Comparison of ENCODE assay signal across 21 mouse cellular contexts in genomic region chr13:31326269-31326851, GRCm38 (mm10).
A peak's percentile ranks its signal among the peaks of the same experiment; 100 is the strongest.
DNase-seq lines count a peak whose midpoint lies in the region; ATAC-seq and TF ChIP-seq lines count a peak whose summit lies in the region.
"Had no signal": no experiment of that assay in that cellular context is flagged by ENCODE, and none has a peak within 500 bp of the region (broad histone marks: within the 10 kb centered on the region; RNA-seq: fewer than 3 reads in every experiment).

No protein-coding gene starts in this region.

- H3K27ac ChIP-seq in lung, postnatal 0 days (ENCODE audit: low read length) = no peak overlapping the region
- H3K27ac ChIP-seq in intestine, postnatal 0 days (ENCODE audit: low read depth, low read length) = no peak overlapping the region
- peak overlapping the region; percentile 87 for H3K27ac ChIP-seq in stomach, embryonic 16.5 days (ENCODE audit: low read length)
- H3K27ac ChIP-seq: embryonic facial prominence, embryonic 13.5 days; heart, embryonic 15.5 days; layer of hippocampus, adult 2 months; left cerebral cortex, adult 2 months; limb, embryonic 10.5 days; liver, embryonic 13.5 days; neural tube, embryonic 13.5 days had no signal

- TF ChIP-seq EP300 in lung, postnatal 0 days (IDR thresholded peaks at IDR 0.05) = no peak; the same call in 1 of the 2 replicates

- no peak for TF ChIP-seq CTCF in lung, postnatal 0 days (IDR thresholded peaks at IDR 0.05)
- TF ChIP-seq CTCF in intestine, postnatal 0 days (IDR thresholded peaks at IDR 0.05; ENCODE audit: low read depth) = no peak

- H3K4me3 ChIP-seq in lung, postnatal 0 days (ENCODE audit: low read depth, low read length) = no peak overlapping the region
- no peak overlapping the region for H3K4me3 ChIP-seq in intestine, postnatal 0 days (ENCODE audit: low read depth, low read length)
- H3K4me3 ChIP-seq in stomach, embryonic 16.5 days (replicated peaks; ENCODE audit: low read length) = no peak overlapping the region
- H3K4me3 ChIP-seq: embryonic facial prominence, embryonic 13.5 days; heart, embryonic 15.5 days; layer of hippocampus, adult 2 months; left cerebral cortex, adult 2 months; limb, embryonic 10.5 days; liver, embryonic 13.5 days; megakaryocyte, embryonic 14.5 days; neural tube, embryonic 13.5 days had no signal

- 34% methylated on average over 12 of the region's 12 CpGs for WGBS in lung, postnatal 0 days
- WGBS in intestine, postnatal 0 days = 8% methylated on average over 12 of the region's 12 CpGs
- WGBS in stomach, embryonic 16.5 days = 25% methylated on average over 12 of the region's 12 CpGs

- H3K27me3 ChIP-seq in lung, postnatal 0 days (replicated peaks; ENCODE audit: insufficient read depth, low read length) = no peaks in the 10 kb centered on the region
- peaks cover 11% of the 10 kb centered on the region; the same call in 1 of the 2 replicates for H3K27me3 ChIP-seq in intestine, postnatal 0 days (replicated peaks; ENCODE audit: control insufficient read depth, insufficient read depth, low read length)
- H3K27me3 ChIP-seq in stomach, embryonic 16.5 days (ENCODE audit: control insufficient read depth, insufficient read depth, low read length) = no peaks in the 10 kb centered on the region
- H3K27me3 ChIP-seq: embryonic facial prominence, embryonic 13.5 days; heart, embryonic 15.5 days; liver, embryonic 13.5 days; megakaryocyte, embryonic 14.5 days; neural tube, embryonic 13.5 days had no signal

- ATAC-seq in lung, postnatal 0 days = peak; percentile 72
- ATAC-seq in intestine, postnatal 0 days = peak; percentile 53; the same call in 1 of the 2 replicates
- ATAC-seq in stomach, embryonic 16.5 days (ENCODE audit: insufficient read depth, low FRiP score) = no peak
- ATAC-seq in activated CD4-positive, CD25-positive, alpha-beta regulatory T cell, adult 4 months = no peak
- ATAC-seq: forebrain, postnatal 0 days had no signal

- no peaks in the 10 kb centered on the region for H3K36me3 ChIP-seq in lung, postnatal 0 days (ENCODE audit: insufficient read depth, low read length)
- no peaks in the 10 kb centered on the region for H3K36me3 ChIP-seq in intestine, postnatal 0 days (ENCODE audit: control insufficient read depth, insufficient read depth)
- no peaks in the 10 kb centered on the region for H3K36me3 ChIP-seq in stomach, embryonic 16.5 days (ENCODE audit: control insufficient read depth, insufficient read depth, low read length)
- H3K36me3 ChIP-seq: embryonic facial prominence, embryonic 13.5 days; heart, embryonic 15.5 days; limb, embryonic 10.5 days; liver, embryonic 13.5 days; neural tube, embryonic 13.5 days had no signal

- no peak overlapping the region for H3K9ac ChIP-seq in lung, postnatal 0 days (replicated peaks; ENCODE audit: low read depth)
- H3K9ac ChIP-seq in intestine, postnatal 0 days (ENCODE audit: low read depth, low read length) = no peak overlapping the region
- H3K9ac ChIP-seq in stomach, embryonic 16.5 days (ENCODE audit: low read length) = no peak overlapping the region
- H3K9ac ChIP-seq: embryonic facial prominence, embryonic 13.5 days; forebrain, postnatal 0 days; heart, embryonic 15.5 days; liver, embryonic 13.5 days; neural tube, embryonic 13.5 days had no signal

- H3K4me2 ChIP-seq in lung, postnatal 0 days (replicated peaks; ENCODE audit: low read depth, low read length) = no peak overlapping the region
- no peak overlapping the region for H3K4me2 ChIP-seq in intestine, postnatal 0 days (replicated peaks; ENCODE audit: low read depth)
- peak overlapping the region; percentile 9; the same call in 1 of the 2 replicates for H3K4me2 ChIP-seq in stomach, embryonic 16.5 days (ENCODE audit: low read depth, low read length)
- H3K4me2 ChIP-seq: embryonic facial prominence, embryonic 13.5 days; heart, embryonic 15.5 days; liver, embryonic 13.5 days; neural tube, embryonic 13.5 days had no signal

- H3K9me3 ChIP-seq in lung, postnatal 0 days (ENCODE audit: low read length) = no peaks in the 10 kb centered on the region
- H3K9me3 ChIP-seq in intestine, postnatal 0 days (ENCODE audit: control insufficient read depth) = no peaks in the 10 kb centered on the region
- H3K9me3 ChIP-seq in stomach, embryonic 16.5 days (replicated peaks; ENCODE audit: control insufficient read depth, low read length) = no peaks in the 10 kb centered on the region
- H3K9me3 ChIP-seq: embryonic facial prominence, embryonic 13.5 days; heart, embryonic 15.5 days; limb, embryonic 10.5 days; liver, embryonic 13.5 days; neural tube, embryonic 13.5 days had no signal

- H3K4me1 ChIP-seq in lung, postnatal 0 days (ENCODE audit: insufficient read depth, low read depth, low read length) = 0 out of 2 replicates have a peak, but pooled peaks cover 3% of the 10 kb centered on the region
- H3K4me1 ChIP-seq in intestine, postnatal 0 days (replicated peaks; ENCODE audit: control insufficient read depth, insufficient read depth, low read length) = 0 out of 2 replicates have a peak, but pooled peaks cover 5% of the 10 kb centered on the region
- peaks cover 7% of the 10 kb centered on the region for H3K4me1 ChIP-seq in stomach, embryonic 16.5 days (ENCODE audit: control insufficient read depth, insufficient read depth, low read length)
- H3K4me1 ChIP-seq: embryonic facial prominence, embryonic 13.5 days; liver, embryonic 13.5 days; megakaryocyte, embryonic 14.5 days had no signal

- peak; percentile 72 for DNase-seq in lung, postnatal 0 days (ENCODE audit: low spot score)
- DNase-seq in lung, postnatal 25 days (ENCODE audit: low spot score) = no peak
- DNase-seq in kidney, postnatal 10 days = peak; percentile 47
- DNase-seq in cerebellum, adult 11-12 months = no peak
- DNase-seq: adrenal gland, postnatal 36 days; cerebellum, adult 9-11 months; forebrain, postnatal 0 days; heart, adult 11 months; liver, embryonic 13.5 days; right cerebral cortex, postnatal 25 days; thymus, postnatal 4 days had no signal

Comparison
In these comparisons a context has a peak if more than half of its experiments do, and no peak if none do; other contexts are left out.
1. DNase-seq: peak in lung, postnatal 0 days (single experiment) and kidney, postnatal 10 days (single experiment); none in lung, postnatal 25 days (single experiment) and cerebellum, adult 11-12 months (single experiment).
2. ATAC-seq: peak in lung, postnatal 0 days (single experiment) and intestine, postnatal 0 days (single experiment); none in stomach, embryonic 16.5 days (single experiment) and activated CD4-positive, CD25-positive, alpha-beta regulatory T cell, adult 4 months (single experiment).